Mouse (Mus musculus) macrophage (primary cell): Measurements from ENCODE around the gene Ifnar1. TPM values are rescaled to one million over a fixed set of nuclear protein-coding genes. Genes with fewer than 3 reads are reported as not detected.

Experiments used
- H3K27ac ChIP-seq: fragments of 350-480 bp; formaldehyde crosslinking; 2 replicates; pipeline ENCODE4 v1.9.0; 2021
- H3K36me3 ChIP-seq: fragments of 350-480 bp; formaldehyde crosslinking; 2 replicates; pipeline ENCODE4 v1.9.0; 2021; ENCODE audit errors: inconsistent target
- H3K4me3 ChIP-seq: fragments of 350-480 bp; formaldehyde crosslinking; 2 replicates; pipeline ENCODE4 v1.9.0; 2021; ENCODE audit errors: inconsistent target
- H3K79me2 ChIP-seq: fragments of 350-480 bp; formaldehyde crosslinking; 2 replicates; pipeline ENCODE4 v1.9.0; 2021; ENCODE audit errors: inconsistent target
- WGBS: methylation state at CpG from one replicate; pipeline ENCODE4 v1.1.7; 2026; ENCODE audit warnings: inconsistent platforms; ENCODE audit not compliant: missing documents; 5-methylcytosine and 5-hydroxymethylcytosine counted together
- polyA plus RNA-seq: library from polyadenylated mRNA; stranded (reverse); fragments of 250-400 nt; gene quantifications from 3 replicates; pipeline ENCODE4 v1.2.4, GENCODE M21; 2018; ENCODE audit warnings: inconsistent platforms

The Ifnar1 gene
- polyA plus RNA-seq, 1 experiment from 2014 or later: 104 TPM

- Histone ChIP-seq H3K27ac (no peak overlapping the region), H3K79me2 (no peaks in the 10 kb centered on the region), H3K36me3 (no peaks in the 10 kb centered on the region), H3K4me3 (no peak overlapping the region)
- WGBS: 75% methylated on average over 18 of the region's 23 CpGs
Measured at GRCm38 (mm10) chr16:91533097-91534001, 48.3 kb downstream of the Ifnar1 start.

GRCm38 (mm10) chr16:91534477-91534876 lies 49.4 kb downstream of the Ifnar1 start:
- Histone ChIP-seq H3K79me2 (no peaks in the 10 kb centered on the region), H3K4me3 (no peak overlapping the region), H3K27ac (no peak overlapping the region), H3K36me3 (no peaks in the 10 kb centered on the region)
- 59% methylated on average over 13 of the region's 13 CpGs for WGBS

GRCm38 (mm10) chr16:91534888-91535287 lies 49.9 kb downstream of the Ifnar1 start:
- H3K27ac ChIP-seq: no peak overlapping the region
- H3K79me2 ChIP-seq: no peaks in the 10 kb centered on the region
- 96% methylated on average over 6 of the region's 6 CpGs for WGBS
- H3K36me3 ChIP-seq: no peaks in the 10 kb centered on the region
- no peak overlapping the region for H3K4me3 ChIP-seq

- no peaks in the 10 kb centered on the region for H3K36me3 ChIP-seq
- H3K27ac ChIP-seq: no peak overlapping the region
- H3K79me2 ChIP-seq: no peaks in the 10 kb centered on the region
- H3K4me3 ChIP-seq: no peak overlapping the region
- 97% methylated on average over 6 of the region's 6 CpGs for WGBS
Measured at GRCm38 (mm10) chr16:91536372-91536771, 51.3 kb downstream of the Ifnar1 start.

- Histone ChIP-seq H3K27ac (peak overlapping the region; percentile 89; the same call in 1 of the 2 replicates), H3K36me3 (no peaks in the 10 kb centered on the region), H3K4me3 (no peak overlapping the region), H3K79me2 (no peaks in the 10 kb centered on the region)
- 97% methylated on average over 3 of the region's 3 CpGs for WGBS
Measured at GRCm38 (mm10) chr16:91537065-91537464, 52.0 kb downstream of the Ifnar1 start.

GRCm38 (mm10) chr16:91538051-91538450 lies 53.0 kb downstream of the Ifnar1 start:
- H3K36me3 ChIP-seq: no peaks in the 10 kb centered on the region
- peak overlapping the region; percentile 89 for H3K27ac ChIP-seq
- H3K4me3 ChIP-seq: no peak overlapping the region
- WGBS: 10% methylated on average over 6 of the region's 6 CpGs
- H3K79me2 ChIP-seq: no peaks in the 10 kb centered on the region

GRCm38 (mm10) chr16:91538513-91538912 lies 53.5 kb downstream of the Ifnar1 start:
- Histone ChIP-seq H3K4me3 (no peak overlapping the region), H3K36me3 (no peaks in the 10 kb centered on the region), H3K27ac (peak overlapping the region; percentile 89), H3K79me2 (no peaks in the 10 kb centered on the region)
- 13% methylated on average over 9 of the region's 9 CpGs for WGBS

GRCm38 (mm10) chr16:91541573-91542081 lies 56.6 kb downstream of the Ifnar1 start:
- 87% methylated on average over 10 of the region's 10 CpGs for WGBS
- no peaks in the 10 kb centered on the region for H3K79me2 ChIP-seq
- no peak overlapping the region for H3K4me3 ChIP-seq
- no peaks in the 10 kb centered on the region for H3K36me3 ChIP-seq
- H3K27ac ChIP-seq: no peak overlapping the region

GRCm38 (mm10) chr16:91543619-91544018 lies 58.6 kb downstream of the Ifnar1 start:
- Histone ChIP-seq H3K79me2 (peaks cover 15% of the 10 kb centered on the region), H3K36me3 (no peaks in the 10 kb centered on the region), H3K27ac (no peak overlapping the region), H3K4me3 (no peak overlapping the region)
- WGBS: 100% methylated on average over 1 of the region's 1 CpGs

- H3K79me2 ChIP-seq: peaks cover 36% of the 10 kb centered on the region
- no peaks in the 10 kb centered on the region for H3K36me3 ChIP-seq
- H3K27ac ChIP-seq: peak overlapping the region; percentile 95
- 6% methylated on average over 9 of the region's 10 CpGs for WGBS
- H3K4me3 ChIP-seq: peak overlapping the region; percentile 0; the same call in 1 of the 2 replicates
Measured at GRCm38 (mm10) chr16:91545597-91546281, 60.7 kb downstream of the Ifnar1 start.

- peaks cover 5% of the 10 kb centered on the region; the same call in 1 of the 2 replicates for H3K36me3 ChIP-seq
- WGBS: 1% methylated on average over 14 of the region's 14 CpGs
- peaks cover 43% of the 10 kb centered on the region for H3K79me2 ChIP-seq
- peak overlapping the region; percentile 21; the same call in 1 of the 2 replicates for H3K4me3 ChIP-seq
- H3K27ac ChIP-seq: peak overlapping the region; percentile 95
Measured at GRCm38 (mm10) chr16:91546391-91546835, 61.4 kb downstream of the Ifnar1 start.

- Histone ChIP-seq H3K36me3 (peaks cover 12% of the 10 kb centered on the region; the same call in 1 of the 2 replicates), H3K27ac (peak within 1 kb of the TSS; percentile 96), H3K79me2 (peaks cover 50% of the 10 kb centered on the region), H3K4me3 (peak within 1 kb of the TSS; percentile 84)
- WGBS: 1% methylated on average over 57 of the region's 74 CpGs
Measured at GRCm38 (mm10) chr16:91546836-91547741, 62.1 kb downstream of the Ifnar1 start, which contains the start of gene Ifngr2. TSS of gene Ifngr2 (plus strand) at chr16:91547072.

GRCm38 (mm10) chr16:91547974-91548373 lies 62.9 kb downstream of the Ifnar1 start:
- Histone ChIP-seq H3K36me3 (peaks cover 19% of the 10 kb centered on the region; the same call in 1 of the 2 replicates), H3K4me3 (peak overlapping the region; percentile 84), H3K27ac (peak overlapping the region; percentile 96), H3K79me2 (peaks cover 59% of the 10 kb centered on the region)
- 8% methylated on average over 5 of the region's 5 CpGs for WGBS

GRCm38 (mm10) chr16:91548586-91548985 lies 63.5 kb downstream of the Ifnar1 start:
- H3K79me2 ChIP-seq: peaks cover 65% of the 10 kb centered on the region
- H3K36me3 ChIP-seq: peaks cover 20% of the 10 kb centered on the region; the same call in 1 of the 2 replicates
- 28% methylated on average over 5 of the region's 5 CpGs for WGBS
- peak overlapping the region; percentile 84 for H3K4me3 ChIP-seq
- H3K27ac ChIP-seq: peak overlapping the region; percentile 96
